Mouse (Mus musculus) liver, postnatal 0 days (tissue): ENCODE data around the gene Gm27179.
"Not testable (repeated sequence)": the region's sequence is repeated elsewhere in the genome, so short reads cannot be mapped to it uniquely, and the experiment has no call there.

Source experiments
- CTCF ChIP-seq: sonication (generic); IDR thresholded peaks from 2 replicates; pipeline ENCODE4 v1.5.1; 2016; ENCODE audit warnings: antibody characterized with exemption, low read depth
- EP300 ChIP-seq: IDR thresholded peaks from 2 replicates; pipeline ENCODE4 v1.6.1; 2016; ENCODE audit warnings: antibody characterized with exemption, low read depth, mild to moderate bottlenecking

GRCm38 (mm10) chr14:69544033-69544432 lies 31.7 kb upstream of the Gm27179 start:
- TF ChIP-seq CTCF, EP300: not testable (repeated sequence)
